Mouse (Mus musculus) gastrocnemius, postnatal 25 days (tissue): ENCODE measurements at regions not wholly inside any gene's neighbourhood (a gene's known extent, or its start where the extent isn't known, plus 50 kb on each side); places are given as distances from the start of the nearest gene placed in this dataset.
A peak's percentile ranks its signal among the peaks of the same experiment; 100 is the strongest.
"Not testable (repeated sequence)": the region's sequence is repeated elsewhere in the genome, so short reads cannot be mapped to it uniquely, and the experiment has no call there.

Experiments
- DNase-seq: peaks from one replicate; pipeline ENCODE4 v3.0.0; 2022

GRCm38 (mm10) chr7:64030650-64031049 is 91.9 kb upstream of the Klf13 start:
- DNase-seq = no peak

GRCm38 (mm10) chr7:64027100-64027499 is 88.4 kb upstream of the Klf13 start:
- DNase-seq = no peak

DNA sequence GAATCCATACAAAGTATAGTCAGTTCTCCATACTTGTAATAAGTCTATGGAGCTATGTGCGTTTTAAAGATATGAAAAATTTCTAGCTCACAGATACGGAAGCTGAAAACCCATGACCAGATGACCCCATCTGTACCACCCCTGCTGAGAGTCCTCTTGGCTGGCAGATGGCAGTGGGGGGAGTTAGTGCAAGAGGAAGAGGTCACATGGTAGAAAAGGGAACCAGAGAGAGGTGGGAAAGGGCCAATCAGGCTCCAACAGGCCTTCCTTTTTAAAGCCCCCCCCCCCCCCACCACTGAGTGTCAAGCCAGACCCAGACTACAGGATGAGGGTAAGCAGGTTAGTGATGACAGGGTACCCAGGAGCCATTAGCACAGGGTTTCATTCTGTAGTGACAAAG is 86.4 kb upstream of the Klf13 start:
- no peak for DNase-seq

DNA sequence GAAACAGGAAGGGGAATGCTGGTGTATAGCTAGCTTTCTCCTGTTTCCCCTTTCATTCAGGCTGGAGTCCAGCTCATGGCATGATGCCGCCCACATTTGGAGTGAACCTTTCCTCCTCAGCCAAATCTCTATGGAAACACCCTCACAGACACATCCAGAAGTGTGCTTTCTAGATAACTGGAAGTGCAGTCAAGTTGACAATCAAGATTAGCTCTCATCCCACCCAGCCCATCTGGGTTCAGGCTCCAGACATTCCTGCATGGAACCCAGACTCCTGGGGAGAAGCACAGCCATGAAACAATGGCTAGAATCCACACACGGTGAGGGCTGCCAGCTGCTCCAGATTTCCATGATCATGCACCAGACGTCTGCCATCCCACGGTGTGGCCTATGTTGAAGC is 85.5 kb upstream of the Klf13 start:
- no peak for DNase-seq

GRCm38 (mm10) chr7:64022711-64023468 is 84.2 kb upstream of the Klf13 start:
- DNase-seq = no peak

DNA sequence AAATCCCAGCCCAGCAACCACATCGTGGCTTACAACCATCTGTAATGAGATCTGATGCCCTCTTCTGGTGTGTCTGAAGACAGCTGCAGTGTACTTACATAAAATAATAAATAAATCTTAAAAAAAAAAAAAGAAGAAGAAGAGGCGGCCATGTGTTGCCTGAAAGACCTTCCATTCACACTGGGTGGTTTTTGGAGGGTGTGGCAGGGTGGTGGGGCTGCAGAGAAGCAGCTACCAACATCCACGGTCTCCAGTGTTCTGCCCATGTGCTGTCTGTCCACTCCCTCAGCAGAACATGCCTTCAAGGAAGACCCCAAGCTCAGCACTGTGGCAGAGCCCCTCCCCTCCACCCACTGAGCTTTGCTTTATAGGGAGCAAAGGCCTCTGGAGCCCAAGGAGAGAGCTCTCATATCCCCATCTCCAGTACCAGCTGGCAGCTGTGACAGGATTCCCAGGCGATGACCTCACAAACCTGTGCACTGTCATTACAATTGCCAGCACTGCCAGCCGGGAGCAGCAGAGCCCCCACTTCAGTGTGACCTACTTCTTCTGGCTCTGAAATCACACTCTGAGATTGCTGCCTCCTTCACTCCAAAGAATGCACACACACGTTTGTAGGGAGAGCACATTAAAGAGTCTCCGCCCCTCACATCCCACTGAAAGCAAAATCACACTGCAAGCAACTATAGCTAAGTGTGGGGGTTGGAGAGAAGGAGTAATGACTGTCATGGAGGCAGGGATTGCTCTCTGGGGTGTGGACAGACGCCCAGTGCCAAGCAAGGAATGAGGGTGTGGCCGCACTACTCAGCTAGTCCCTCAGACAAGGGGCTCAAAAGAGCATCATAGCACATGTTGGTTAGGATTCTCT is 82.8 kb upstream of the Klf13 start:
- DNase-seq = peak; percentile 29

DNA sequence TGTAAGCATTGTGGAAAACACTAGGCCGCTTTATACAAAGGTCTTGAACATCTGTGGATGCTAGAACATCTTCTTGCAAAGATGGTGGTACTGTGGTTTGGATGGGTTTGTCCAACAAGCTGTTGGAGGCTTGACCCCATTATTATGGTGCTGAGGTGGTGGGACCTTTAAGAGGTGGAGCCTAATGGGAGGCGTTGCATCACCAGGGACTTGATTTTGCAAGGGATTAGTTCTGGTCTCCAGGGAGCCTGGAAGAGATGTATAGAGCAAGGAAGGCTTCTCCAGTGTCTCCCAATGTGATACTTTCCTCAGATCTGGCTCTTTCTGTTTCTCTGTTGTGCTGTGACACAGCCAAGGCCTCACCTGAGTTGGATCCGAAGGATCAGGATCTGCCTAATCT is 79.4 kb upstream of the Klf13 start:
- no peak for DNase-seq

GRCm38 (mm10) chr7:64016874-64017273 is 78.2 kb upstream of the Klf13 start:
- no peak for DNase-seq

- DNase-seq = not testable (repeated sequence)
These were observed 76.4 kb upstream of the Klf13 start for GRCm38 (mm10) chr7:64015136-64015535.

DNA sequence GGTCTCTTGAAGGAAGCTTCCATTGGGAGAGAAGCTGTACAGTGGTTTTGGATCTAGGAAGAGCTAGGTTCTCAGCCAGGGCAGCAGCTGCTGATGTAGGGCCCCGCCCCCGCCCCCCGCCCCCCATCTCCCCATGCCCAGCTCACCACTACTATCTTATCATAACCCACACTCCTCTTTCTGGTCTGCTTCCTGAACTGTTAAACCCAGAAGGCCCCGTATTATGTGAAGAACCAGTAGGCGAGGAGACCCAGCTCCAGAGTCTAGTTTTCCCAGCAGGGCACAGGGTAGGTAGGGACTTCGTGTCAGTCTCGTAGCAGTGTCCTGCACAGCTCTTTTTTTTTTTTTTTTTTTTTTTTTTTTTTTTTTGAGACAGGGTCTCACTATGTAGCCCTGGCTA is 75.5 kb upstream of the Klf13 start:
- no peak for DNase-seq

GRCm38 (mm10) chr7:64013023-64013547 is 74.4 kb upstream of the Klf13 start:
- DNase-seq = no peak

GRCm38 (mm10) chr7:64012268-64012601 is 73.5 kb upstream of the Klf13 start:
- DNase-seq = no peak

GRCm38 (mm10) chr7:64011563-64012267 is 73.0 kb upstream of the Klf13 start:
- no peak for DNase-seq

DNA sequence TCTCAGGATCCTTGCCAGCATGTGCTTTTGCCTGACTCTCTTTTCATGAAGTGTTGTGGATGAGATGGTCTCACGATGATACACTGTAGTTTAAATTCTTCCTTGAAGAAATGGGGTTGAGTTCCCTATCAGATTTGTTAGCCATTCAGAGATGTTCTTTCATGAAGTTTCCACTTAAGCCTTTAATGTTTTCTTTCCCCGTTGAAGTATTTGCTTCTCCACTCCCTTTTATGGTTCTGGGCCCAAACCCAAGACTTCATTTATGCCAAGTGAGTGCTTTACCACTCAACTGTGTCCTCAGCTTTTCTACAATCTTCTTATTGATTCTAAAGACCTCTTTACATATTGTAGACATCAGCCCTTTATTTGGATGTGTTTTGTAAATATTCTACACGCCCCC is 71.9 kb upstream of the Klf13 start:
- no peak for DNase-seq

DNA sequence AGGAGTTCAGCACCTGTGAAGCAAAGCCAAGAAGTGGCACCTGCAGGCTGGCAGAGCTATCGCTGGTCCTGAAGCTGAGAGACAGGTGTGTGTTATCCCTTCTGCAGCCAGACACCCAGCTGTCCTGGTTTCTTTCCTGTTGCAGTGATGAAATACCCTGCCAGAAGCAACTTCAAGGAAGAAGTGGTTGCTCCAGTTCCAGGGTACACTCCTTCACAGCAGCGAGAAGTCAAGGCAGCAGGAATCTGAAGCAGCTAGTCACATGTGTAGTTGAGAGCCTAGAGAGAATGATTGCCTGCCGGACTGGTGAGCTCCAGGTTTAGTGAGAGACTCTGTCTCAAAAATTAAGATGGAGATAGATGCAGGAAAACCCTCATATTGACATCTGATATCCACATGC is 69.1 kb upstream of the Klf13 start:
- DNase-seq = no peak

DNA sequence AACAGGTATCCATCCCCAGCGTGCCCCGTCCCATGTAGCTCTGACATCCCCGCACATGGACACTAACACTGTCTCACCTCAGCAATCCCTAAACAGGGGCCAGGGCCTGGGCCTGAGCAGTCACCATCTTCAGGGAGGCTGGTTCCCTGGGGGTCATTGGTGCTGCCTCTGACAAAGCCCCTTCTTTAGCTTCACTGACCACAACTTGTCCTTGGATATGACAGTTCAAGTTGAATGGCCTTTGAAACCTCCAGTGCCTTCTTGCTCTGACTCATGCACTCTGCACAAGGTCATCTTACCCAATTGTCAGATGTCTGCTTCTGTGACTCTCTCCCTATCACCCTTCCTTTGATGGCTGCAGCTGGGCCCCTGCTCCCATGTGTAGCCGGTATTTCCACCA is 68.2 kb upstream of the Klf13 start:
- DNase-seq = no peak

DNA sequence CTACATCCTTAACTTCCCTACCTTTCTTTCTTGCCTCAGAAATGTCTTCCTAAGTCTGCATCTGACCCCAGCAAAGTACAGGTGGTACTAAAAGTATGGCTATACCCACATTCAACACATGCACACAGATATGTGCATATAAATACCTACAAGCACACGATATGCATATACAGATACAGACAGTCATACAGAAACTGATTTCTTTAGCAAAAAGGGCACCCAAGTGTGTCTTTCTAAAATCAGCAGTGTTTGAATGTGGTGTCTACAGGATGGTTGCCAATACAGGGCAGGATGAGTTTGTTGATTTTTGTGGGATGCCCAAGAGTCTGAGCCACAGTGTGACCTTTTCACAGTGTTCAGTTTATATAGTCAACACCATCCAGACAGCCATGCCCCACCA is 67.0 kb upstream of the Klf13 start:
- no peak for DNase-seq

DNA sequence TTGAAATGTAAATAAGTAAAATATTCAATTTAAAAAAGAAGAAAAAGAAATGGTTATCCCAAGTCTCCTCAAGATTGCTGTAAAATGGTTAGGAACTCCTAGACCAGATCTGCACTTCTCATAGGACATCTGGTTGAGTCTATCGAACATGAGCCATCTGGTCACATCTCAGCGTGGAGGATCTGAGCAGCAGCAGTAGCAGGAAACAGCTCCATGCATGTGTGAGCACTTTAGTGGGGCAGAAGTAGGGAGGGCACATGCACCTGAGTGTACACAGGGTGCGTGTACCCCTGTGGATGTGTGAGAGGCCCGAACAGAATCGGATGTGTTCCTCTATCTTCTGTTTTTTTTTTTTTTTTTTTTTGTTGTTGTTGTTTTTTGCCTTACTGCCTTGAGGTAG is 65.2 kb upstream of the Klf13 start:
- no peak for DNase-seq

DNA sequence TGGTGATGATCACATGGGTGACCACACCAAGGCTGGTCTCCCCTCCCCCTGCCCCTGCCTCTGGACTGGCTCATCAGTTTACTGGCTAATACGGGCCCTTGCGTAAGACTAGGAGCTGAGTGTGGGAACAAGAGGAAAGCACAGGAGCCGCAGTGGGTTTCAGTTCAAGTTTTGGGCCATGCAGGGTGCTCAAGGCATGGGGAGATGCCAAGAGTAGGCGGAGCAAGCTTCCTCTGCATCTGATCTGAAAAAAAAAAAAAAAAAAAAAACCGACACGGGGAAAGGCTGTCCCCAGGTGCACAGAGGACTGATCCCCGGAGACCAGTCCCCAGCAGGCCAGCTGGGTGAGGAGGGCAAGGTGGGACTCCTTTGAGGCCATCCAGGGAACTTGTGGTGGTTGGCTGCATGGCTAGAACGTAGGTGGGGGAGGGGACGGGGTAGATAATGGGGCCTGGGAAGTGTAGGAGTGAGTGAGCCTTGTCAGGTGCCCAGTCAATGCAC is 62.9 kb upstream of the Klf13 start:
- DNase-seq = no peak

DNA sequence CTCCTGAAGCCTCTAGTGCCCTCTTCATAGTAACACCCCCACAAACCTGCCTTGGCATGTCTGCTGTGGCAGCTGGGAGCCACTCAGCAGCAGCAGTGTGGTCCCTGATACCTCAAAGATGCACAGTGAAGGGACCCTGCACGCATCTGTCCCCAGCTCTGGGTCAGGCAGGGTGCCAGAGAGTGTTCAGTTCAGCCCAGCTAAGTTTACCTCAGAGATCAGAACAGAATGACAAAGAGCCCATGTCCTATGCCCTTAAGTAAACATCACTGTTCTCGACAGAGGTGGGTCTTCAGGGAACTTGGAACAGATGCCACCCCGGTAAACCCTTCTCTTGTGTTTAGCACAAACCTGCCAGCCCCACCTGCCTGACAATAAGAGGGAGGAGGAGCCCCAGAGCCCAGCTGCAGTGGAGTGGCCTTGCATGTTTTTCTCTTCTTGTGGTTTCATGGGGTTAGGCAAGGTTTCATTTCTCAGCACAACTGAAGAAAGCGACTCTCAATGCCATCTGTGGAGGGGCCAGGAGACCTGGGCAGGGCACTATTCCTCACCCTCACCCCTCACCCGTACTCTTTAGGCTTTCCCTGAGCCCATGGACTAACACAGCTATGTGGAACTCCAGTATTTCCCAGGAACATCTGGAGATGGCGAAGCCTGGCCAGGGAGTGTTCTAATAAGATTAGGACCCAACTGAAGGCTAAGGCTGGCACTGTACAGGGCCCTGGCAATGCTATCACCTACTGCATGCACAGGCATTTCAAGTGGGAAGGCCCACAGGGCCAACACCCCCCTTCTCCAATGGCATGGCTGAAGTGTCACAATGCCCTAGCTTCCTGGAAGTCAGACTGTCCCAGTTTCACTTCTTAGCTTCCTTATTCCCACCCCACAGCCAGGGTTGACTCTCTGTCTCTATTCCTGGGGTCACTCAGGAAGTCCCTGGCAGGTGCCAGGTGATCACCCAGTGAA is 60.6 kb upstream of the Klf13 start:
- DNase-seq = peak; percentile 25

- DNase-seq = no peak
These were observed 59.3 kb upstream of the Klf13 start for GRCm38 (mm10) chr7:63997997-63998396.
